Mouse (Mus musculus) heart, postnatal 10 days (tissue): ENCODE data around the gene Tfap2a. TPM values are rescaled to one million over a fixed set of nuclear protein-coding genes. Genes with fewer than 3 reads are reported as not detected.
A peak's percentile ranks its signal among the peaks of the same experiment; 100 is the strongest.

Source experiments
- DNase-seq, 2 experiments: peaks; one replicate each; pipeline ENCODE4 v3.0.0; 2021
- intact Hi-C: fragments of 180-260 bp; cut with DNase I; formaldehyde crosslinking; loops from one replicate; pipeline ENCODE4 v1.15.1; 2025
- total RNA-seq, 2 experiments: library from RNA; stranded (reverse); gene quantifications; 2 replicates each; pipeline ENCODE4 v1.2.3; 2021

Gene Tfap2a
- total RNA-seq = under 1 TPM; 0.22 TPM

DNA sequence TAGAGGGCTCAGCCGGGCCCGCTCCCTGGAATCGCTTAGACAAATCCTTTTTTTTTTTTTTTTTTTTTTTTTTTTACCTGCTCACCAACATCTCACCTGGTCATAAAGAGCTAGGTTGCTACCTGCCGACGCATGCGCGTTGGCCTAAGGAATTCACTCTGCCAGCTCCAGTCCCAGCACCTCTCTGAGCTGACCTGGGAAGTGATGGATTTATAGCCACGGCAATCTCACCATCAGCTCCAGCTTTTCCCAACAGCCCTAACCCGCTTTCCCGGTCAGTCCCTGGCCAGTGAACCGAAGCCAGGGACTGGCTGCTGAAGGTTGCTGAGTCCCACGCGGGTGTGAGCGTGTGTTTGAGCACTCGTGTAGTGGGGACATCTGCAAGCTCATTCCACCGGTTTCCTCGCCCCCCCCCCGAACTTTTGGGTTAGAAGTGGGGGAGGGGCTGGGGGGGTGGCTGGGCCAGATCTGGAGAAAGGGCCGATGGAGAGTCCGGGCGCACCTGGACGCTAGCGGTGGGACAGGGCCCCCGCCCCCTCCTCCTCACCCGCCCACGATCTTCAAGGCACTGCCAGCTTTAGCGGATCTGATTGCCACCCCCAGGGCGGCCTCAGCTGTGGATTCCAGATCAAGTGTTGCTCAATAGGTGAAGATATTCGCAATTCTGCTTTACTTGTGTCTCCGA, at the start of gene Tfap2a:
Tfap2a (minus strand) TSS at position 181 of the 685 bp plus-strand sequence.
- no peak for DNase-seq
- intact Hi-C loops = no loop called here

- peak; percentile 16 to 49 for DNase-seq
- intact Hi-C loops = loop anchor here (1.0 to 10.0 kb wide), 6 partner anchors 37 to 455 kb away; partner anchors contain the start of gene Pak1ip1
These were observed 46.1 kb upstream of the Tfap2a start for GRCm38 (mm10) chr13:40784202-40784771.

- intact Hi-C loops = loop anchor here (5.0 kb wide), 1 partner anchor 1576 kb away; no protein-coding TSS in a partner anchor
- no peak for DNase-seq
These were observed 19.8 kb upstream of the Tfap2a start for GRCm38 (mm10) chr13:40757995-40758394.

GRCm38 (mm10) chr13:40756356-40756755, 18.2 kb upstream of the Tfap2a start:
- intact Hi-C loops = loop anchor here (5.0 kb wide), 1 partner anchor 1574 kb away; no protein-coding TSS in a partner anchor
- DNase-seq = no peak

DNA sequence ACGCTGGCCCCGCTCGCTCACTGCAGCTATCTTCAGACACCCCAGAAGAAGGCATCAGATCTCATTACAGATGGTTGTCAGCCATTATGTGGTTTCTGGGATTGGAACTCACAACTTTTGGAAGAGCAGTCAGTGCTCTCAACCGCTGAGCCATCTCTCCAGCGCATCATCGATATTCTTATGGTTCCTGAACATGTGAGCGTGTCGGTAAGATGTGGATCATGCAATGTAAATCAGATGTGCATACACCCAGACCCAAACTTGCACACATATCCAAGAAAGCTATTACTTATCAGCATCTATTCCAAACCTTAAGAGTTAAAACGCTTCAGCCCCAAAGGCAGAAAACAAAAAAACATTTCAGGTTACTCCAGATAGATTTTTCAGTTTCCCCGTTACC, 15.9 kb upstream of the Tfap2a start:
- DNase-seq = no peak
- intact Hi-C loops = no loop called here

DNA sequence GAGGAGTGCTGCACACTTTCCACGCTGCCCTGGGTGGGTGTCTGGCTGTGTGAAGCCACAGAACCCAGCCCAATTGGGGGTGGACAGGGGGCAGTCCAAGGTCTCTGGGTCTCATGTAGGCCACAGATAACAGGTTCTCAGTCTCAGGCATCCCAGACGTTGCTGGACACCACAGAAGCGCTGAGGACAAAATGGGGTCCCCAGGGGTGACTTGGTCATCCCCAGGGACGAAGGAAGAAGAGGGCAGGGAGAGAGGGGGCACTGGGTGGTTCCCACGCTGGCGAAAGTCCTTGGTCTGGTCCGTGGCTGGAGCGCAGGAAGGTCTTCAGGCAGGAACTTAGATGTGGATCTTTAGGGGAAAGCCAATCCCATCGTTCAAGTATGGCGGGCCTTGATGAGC, 13.7 kb upstream of the Tfap2a start:
- intact Hi-C loops = no loop called here
- DNase-seq = no peak

- DNase-seq = no peak
- intact Hi-C loops = loop anchor here (2.0 to 5.0 kb wide), 4 partner anchors 792 to 1757 kb away; no protein-coding TSS in a partner anchor
These were observed 11.4 kb upstream of the Tfap2a start for GRCm38 (mm10) chr13:40749603-40749905.

DNA sequence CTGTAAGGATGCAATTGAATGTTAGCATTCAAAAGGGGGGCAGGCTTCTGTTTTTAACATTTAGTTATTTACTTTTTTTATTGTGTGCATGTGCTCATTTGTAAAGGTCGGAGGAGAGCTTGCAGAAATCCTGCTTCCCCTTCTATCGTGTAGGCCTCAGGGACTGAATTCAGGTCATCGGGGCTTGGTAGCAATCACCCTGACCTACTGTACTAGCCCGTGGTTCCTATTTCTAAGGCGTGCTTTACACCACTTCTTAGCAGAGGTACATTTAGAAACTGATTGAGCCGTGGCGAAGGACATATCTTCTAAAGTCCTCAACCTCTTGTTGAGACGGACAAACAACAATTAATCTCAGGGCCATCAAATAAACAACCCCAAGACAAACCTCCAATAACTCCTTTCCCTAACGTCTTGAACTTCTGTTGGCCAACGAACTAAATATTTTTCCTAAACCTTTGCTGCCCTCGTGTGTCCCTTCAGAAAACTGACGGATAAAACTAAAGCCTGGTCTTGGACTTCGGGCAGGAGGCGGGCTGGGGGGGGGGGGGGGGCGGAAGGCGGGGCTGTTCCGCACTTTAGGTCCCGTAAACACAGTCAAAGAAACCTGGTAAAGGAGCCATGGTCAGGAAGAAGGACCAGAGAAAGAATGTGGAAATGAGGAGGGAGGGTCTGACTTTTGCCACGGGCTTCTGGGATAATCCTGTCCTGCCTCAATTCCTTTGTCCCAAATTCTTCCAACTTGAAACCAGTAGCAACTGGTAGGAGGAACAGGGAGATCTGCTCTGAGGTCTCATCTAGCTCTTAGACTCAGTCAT, 10.8 kb upstream of the Tfap2a start:
- DNase-seq = peak; percentile 46 to 63
- intact Hi-C loops = loop anchor here (2.0 to 5.0 kb wide), 4 partner anchors 792 to 1757 kb away; no protein-coding TSS in a partner anchor

DNA sequence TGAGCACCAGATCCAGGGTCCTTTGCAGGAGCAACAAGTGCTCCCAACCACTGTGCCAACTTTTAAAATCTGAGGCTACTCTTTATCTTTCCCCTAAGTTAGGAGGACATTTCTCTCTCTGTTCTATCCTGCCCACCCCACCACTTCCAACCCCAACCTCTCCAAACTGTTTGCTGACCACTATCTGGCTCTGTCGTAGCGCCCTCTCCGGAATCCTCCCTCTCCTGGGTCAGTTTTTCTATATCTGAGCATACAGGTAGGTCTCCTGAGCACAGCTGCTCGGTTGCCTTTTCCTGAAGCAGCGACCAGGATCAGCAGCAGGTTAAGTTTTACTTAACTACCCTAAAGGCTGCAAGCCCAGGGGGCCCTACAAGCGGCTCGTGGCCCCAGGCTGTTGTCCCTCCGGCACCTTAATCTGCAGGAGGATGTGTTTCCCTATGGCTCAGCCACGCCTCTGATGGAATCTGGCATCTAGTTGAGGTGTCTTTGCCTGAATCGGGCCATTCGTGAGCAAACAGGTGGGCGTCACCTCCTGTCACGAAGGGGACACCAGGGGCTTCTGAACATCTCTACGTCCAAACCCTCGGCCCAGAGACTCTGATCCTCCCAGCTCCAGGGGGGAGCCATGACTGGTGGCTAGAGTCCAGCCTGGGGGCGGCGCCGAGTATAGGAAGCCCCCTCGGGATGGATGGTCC, 6.1 kb upstream of the Tfap2a start:
- DNase-seq = no peak
- intact Hi-C loops = no loop called here

DNA sequence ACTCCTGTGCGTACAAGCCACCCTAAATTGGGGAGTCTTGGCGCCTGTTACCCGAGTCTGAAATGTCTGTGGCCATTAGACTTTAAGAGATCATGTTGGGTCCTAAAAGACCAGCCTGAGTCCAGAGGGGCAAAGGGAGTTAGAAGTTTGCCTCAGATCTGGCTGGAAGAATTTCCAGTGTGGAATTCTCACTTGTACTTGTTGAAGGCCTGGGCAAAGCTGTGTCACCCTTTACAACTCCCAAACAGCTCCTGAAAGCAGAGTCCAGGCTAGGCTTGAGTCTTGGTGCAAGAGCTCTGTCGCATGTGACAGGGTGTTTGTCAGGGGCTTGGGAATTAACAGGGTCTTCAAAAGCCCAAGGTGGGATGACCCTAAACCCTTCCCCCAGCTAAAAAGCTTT, 5.0 kb upstream of the Tfap2a start:
- intact Hi-C loops = no loop called here
- no peak for DNase-seq

- intact Hi-C loops = no loop called here
- DNase-seq = no peak
These were observed 3.8 kb upstream of the Tfap2a start for GRCm38 (mm10) chr13:40741841-40742550.

DNA sequence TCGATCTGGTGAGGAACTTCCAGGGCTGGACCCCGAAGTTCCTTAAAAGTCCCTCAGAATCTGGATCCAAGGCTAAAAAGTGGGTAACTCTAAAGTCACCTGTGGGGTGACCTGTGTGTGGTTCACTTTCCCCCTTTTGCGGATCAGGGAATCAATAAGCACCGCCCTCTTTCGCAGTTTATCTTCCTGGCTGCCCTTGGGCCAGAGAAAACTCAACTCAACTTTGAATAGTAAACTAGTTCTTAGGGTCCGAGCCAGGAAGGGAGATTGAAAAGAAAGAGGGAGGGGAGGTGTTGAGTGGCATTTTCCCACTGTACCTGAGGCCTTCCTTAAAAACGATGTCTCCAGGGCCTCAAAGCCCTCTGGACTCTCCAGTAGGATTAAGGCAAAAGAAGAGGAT, 3.3 kb upstream of the Tfap2a start:
- intact Hi-C loops = no loop called here
- DNase-seq = no peak

DNA sequence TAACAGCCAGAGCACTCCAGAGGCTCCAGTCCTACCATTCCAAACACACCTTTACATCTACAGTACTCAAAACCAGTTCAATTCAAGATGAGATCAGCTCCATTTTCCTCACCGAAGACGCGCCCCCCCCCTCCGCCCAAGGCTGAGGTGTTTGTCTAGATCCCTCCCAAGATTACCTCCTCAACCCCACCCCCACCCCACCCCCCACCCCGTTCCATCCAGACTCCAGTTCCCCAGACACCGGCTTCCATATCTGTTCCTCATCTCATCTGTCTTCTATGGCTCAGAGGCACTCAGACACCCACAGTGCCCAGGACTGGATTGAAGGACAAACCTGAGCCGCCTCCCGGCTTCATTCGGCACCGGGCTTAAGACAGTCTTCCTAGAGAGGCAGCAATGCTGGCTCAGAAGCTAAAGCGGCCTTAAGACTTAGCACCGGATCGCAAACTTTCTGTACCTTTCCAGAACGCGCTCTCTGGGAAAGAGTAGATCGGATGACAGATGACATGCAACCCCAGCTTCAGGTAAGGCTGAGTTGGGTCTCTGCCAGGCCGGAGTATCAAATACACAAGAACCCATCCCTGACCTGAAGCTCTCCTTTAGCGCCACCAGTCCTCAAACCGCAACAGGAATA, 2.7 kb upstream of the Tfap2a start:
- intact Hi-C loops = no loop called here
- DNase-seq = no peak

DNA sequence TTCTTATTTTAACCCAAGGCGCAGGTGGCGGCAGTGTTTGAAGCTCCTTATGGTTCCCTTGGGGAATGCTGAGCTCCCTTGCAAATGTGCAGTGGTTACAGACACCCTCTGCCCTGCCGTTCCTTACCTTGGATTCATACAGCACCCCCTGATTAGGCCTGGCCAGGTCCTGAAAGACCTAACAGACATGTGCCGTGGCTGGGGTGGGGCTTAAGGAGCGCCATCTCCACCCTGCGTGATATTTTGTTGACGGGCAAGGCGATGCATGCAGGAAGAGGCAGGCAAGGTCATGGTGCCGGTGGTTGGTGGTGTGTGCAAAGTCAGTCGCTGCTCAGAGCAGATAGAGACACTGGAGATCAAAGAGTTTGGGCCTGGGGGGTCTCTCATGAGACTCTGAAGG, 1.7 kb upstream of the Tfap2a start:
- no peak for DNase-seq
- intact Hi-C loops = no loop called here

GRCm38 (mm10) chr13:40739121-40739650, 1.0 kb upstream of the Tfap2a start:
- intact Hi-C loops = no loop called here
- DNase-seq = no peak

DNA sequence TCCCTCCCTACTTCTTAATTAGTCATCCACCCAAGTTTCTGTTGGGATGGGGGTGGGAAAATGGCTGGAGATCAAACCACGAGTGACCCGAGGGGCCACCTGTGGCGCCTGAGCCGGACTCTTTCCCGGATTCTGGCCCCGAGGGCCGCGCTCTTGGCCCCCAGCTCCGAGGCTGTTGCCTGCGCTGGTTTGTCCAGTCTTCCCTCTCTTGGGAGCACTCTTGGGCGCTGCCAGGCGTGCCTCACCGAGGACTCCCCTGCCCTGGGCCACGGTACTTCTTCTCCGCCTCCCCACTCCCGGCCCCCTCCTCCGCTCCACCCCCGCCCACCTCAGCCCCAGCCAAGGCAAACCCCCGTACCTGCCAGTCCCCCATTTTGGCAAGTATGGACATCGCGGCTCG, 415 bp downstream of the Tfap2a start:
- no peak for DNase-seq
- intact Hi-C loops = no loop called here

DNA sequence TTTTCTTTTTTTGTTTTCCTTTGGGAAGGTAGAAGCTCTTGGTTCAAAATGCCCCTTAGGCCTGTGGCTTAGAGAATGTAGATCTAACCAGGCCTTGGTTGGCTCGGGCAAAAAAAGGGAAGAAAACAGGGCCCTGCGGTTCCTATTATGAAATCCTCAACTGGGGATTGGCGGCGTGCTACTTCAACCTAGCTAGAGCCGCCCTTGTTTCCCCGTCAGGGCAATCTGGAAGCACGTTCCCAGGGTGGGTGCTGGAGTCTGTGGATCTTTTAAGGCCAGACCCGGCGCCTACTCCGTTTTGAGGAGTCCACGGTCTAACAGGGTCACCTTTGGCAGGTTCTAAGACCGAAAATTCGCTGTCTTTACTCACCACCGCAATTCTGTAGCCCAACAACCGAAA, 1.1 kb downstream of the Tfap2a start:
- intact Hi-C loops = no loop called here
- no peak for DNase-seq

- no peak for DNase-seq
- intact Hi-C loops = no loop called here
These were observed 1.9 kb downstream of the Tfap2a start for GRCm38 (mm10) chr13:40736107-40736780.

DNA sequence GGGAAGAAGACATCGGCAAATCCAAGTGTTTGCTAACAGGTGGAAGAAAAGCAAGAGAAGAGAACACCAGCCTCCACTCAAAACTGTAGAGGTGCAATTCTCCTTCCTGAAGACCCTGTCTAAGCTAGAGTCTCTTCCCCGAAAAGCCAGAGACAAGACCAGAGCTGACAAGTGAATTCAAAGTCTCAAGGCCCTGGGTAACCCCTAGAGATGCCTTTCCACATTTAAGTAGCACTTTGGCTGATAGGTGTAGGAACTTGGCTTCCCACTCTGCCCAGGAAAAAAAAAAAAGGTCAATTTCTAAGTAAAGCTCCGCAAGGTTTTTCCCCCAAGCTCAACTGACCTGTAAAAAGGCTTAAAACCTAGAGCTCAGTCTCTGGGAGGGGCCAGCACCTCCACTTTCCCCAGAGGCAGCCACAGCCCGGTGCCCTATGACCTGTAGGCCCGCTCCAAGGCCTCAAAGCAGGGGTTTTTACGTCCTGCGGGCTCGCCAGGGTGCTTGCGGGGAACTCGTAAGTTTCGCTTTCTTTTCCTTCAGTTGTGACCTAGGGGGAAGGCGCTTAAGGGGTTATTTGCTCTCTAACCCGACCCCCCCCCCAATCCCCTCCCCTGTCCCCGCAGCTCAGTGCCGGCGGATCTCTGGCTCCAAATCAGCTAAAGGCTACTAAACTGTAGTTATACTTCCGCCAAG, 2.6 kb downstream of the Tfap2a start:
- intact Hi-C loops = no loop called here
- no peak for DNase-seq
